Mouse (Mus musculus): ENCODE measurements around the gene Tubb4b. TPM values are rescaled to one million over a fixed set of nuclear protein-coding genes. Genes with fewer than 3 reads are reported as not detected.

Tubb4b gene
- total RNA-seq, 1 experiment = 819 TPM

DNA sequence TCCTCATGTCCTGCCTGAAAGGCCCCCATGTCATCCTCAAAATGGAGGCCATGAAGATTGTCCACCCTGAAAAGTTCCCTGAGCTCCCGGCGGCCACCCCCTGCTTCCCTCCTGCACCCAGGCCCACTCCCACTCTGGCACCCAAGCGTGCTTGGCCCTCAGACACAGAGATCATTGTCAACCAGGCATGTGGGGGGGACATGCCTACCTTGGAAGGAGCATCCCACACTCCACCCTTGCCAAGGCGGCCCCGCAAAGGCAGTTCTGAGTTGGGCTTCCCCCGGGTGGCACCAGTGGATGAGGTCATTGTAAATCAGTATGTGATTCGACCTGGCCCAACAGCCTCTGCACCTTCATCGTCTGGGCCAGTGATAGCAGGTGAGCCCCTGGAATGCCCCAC is 18.8 kb upstream of the Tubb4b start:
- Histone ChIP-seq H3K9me3 (ENCODE audit: control insufficient read depth, insufficient read depth, low read depth, low read length) (no peaks in the 10 kb centered on the region), H3K27ac (ENCODE audit: insufficient read depth, low read depth, low read length, poor library complexity, severe bottlenecking) (no peak overlapping the region), H3K36me3 (ENCODE audit: control insufficient read depth, insufficient read depth, low read length, poor library complexity, severe bottlenecking) (peaks cover 19% of the 10 kb centered on the region), H3K4me3 (ENCODE audit: insufficient read depth in 1 of 2, low read depth in 1 of 2, low read length in 2 of 2, poor library complexity in 1 of 2, severe bottlenecking in 1 of 2) (no peak overlapping the region), H3K9ac (ENCODE audit: insufficient read depth, low read depth, low read length, poor library complexity, severe bottlenecking) (no peak overlapping the region), H3K4me1 (ENCODE audit: control insufficient read depth in 2 of 2, insufficient read depth in 2 of 2, low read length in 2 of 2, poor library complexity in 1 of 2) (peaks cover 8 to 23% of the 10 kb centered on the region in 2 experiments; a peak in 3 of 4 replicates)
- in situ Hi-C loops (cut with MboI; ENCODE audit: low sequenced_read_pairs in 2 of 2, unreplicated experiment in 2 of 2) = no loop called here
- no peak for TF ChIP-seq HCFC1 (IDR thresholded peaks at IDR 0.05; ENCODE audit: borderline replicate concordance, insufficient read depth, low read length)
- no peak for TF ChIP-seq CHD2 (IDR thresholded peaks at IDR 0.05; ENCODE audit: low read depth, low read length)
- TF ChIP-seq ZNF384 (IDR thresholded peaks at IDR 0.05; ENCODE audit: low read depth, low read length) = no peak
- no peak for TF ChIP-seq MAFK (IDR thresholded peaks at IDR 0.05; ENCODE audit: insufficient read depth, low read depth, low read length)
- no peak for TF ChIP-seq ZC3H11A (IDR thresholded peaks at IDR 0.05; ENCODE audit: borderline replicate concordance, low read depth, low read length)
- DNase-seq (ENCODE audit: low read depth, low spot score) = no peak

DNA sequence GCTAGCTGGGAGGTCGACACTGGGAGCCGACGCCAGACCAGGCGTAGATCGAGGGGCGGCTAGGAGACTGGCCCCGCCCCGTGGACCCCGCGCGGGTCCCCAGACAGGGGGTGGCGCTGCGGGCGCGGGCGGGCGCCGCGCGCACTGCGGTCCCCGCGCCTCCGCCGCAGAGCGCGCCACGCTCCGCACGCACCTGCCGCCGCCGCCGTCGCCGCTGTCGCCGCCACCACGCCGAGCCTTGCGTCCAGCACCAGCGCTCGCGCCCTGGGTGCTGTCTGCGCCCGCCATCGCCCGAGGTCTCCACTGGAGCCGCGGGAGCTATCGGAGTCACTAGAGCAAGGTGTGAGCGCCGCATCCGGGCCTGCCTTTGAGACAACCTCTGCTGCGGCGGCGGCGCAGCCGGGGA is 17.6 kb upstream of the Tubb4b start, which contains the start of the genes Rnf208 and Cysrt1:
Rnf208 (plus strand) TSS at position 155 of the 406 bp plus-strand sequence.
Cysrt1 (minus strand) TSS at position 352 of the 406 bp plus-strand sequence.
- no peak within 1 kb of the TSS; the same call in 1 of the 2 replicates for H3K27ac ChIP-seq (ENCODE audit: insufficient read depth, low read depth, low read length, poor library complexity, severe bottlenecking)
- H3K36me3 ChIP-seq (ENCODE audit: control insufficient read depth, insufficient read depth, low read length, poor library complexity, severe bottlenecking) = peaks cover 7% of the 10 kb centered on the region; the same call in 1 of the 2 replicates
- in situ Hi-C loops (cut with MboI; ENCODE audit: low sequenced_read_pairs in 2 of 2, unreplicated experiment in 2 of 2) = no loop called here
- no peak for DNase-seq (ENCODE audit: low read depth, low spot score)
- H3K4me1 ChIP-seq (ENCODE audit: control insufficient read depth in 2 of 2, insufficient read depth in 2 of 2, low read length in 2 of 2, poor library complexity in 1 of 2) = peaks cover 8 to 30% of the 10 kb centered on the region in 2 experiments; a peak in 3 of 4 replicates
- H3K9me3 ChIP-seq (ENCODE audit: control insufficient read depth, insufficient read depth, low read depth, low read length) = no peaks in the 10 kb centered on the region
- no peak for TF ChIP-seq HCFC1 (IDR thresholded peaks at IDR 0.05; ENCODE audit: borderline replicate concordance, insufficient read depth, low read length)
- no peak for TF ChIP-seq MAFK (IDR thresholded peaks at IDR 0.05; ENCODE audit: insufficient read depth, low read depth, low read length)
- TF ChIP-seq CHD2 (IDR thresholded peaks at IDR 0.05; ENCODE audit: low read depth, low read length) = no peak
- no peak for TF ChIP-seq ZNF384 (IDR thresholded peaks at IDR 0.05; ENCODE audit: low read depth, low read length)
- TF ChIP-seq ZC3H11A (IDR thresholded peaks at IDR 0.05; ENCODE audit: borderline replicate concordance, low read depth, low read length) = no peak
- H3K4me3 ChIP-seq (ENCODE audit: insufficient read depth in 1 of 2, low read depth in 1 of 2, low read length in 2 of 2, poor library complexity in 1 of 2, severe bottlenecking in 1 of 2) = peak within 1 kb of the TSS; percentile 78 to 83
- H3K9ac ChIP-seq (ENCODE audit: insufficient read depth, low read depth, low read length, poor library complexity, severe bottlenecking) = peak within 1 kb of the TSS; percentile 82

GRCm38 (mm10) chr2:25241438-25241775 is 16.9 kb upstream of the Tubb4b start:
- no peak for DNase-seq (ENCODE audit: low read depth, low spot score)
- in situ Hi-C loops (cut with MboI; ENCODE audit: low sequenced_read_pairs in 2 of 2, unreplicated experiment in 2 of 2) = no loop called here
- H3K9ac ChIP-seq (ENCODE audit: insufficient read depth, low read depth, low read length, poor library complexity, severe bottlenecking) = no peak overlapping the region

GRCm38 (mm10) chr2:25240723-25241437 is 16.4 kb upstream of the Tubb4b start:
- H3K27ac ChIP-seq (ENCODE audit: insufficient read depth, low read depth, low read length, poor library complexity, severe bottlenecking) = no peak overlapping the region; the same call in 1 of the 2 replicates

More at GRCm38 (mm10) chr2:25241438-25241775, 16.9 kb upstream of the Tubb4b start:
- H3K4me1 ChIP-seq (ENCODE audit: control insufficient read depth in 2 of 2, insufficient read depth in 2 of 2, low read length in 2 of 2, poor library complexity in 1 of 2) = peaks cover 10 to 35% of the 10 kb centered on the region in 2 experiments
- H3K27ac ChIP-seq (ENCODE audit: insufficient read depth, low read depth, low read length, poor library complexity, severe bottlenecking) = no peak overlapping the region
- H3K36me3 ChIP-seq (ENCODE audit: control insufficient read depth, insufficient read depth, low read length, poor library complexity, severe bottlenecking) = peaks cover 4% of the 10 kb centered on the region; the same call in 1 of the 2 replicates
- peak overlapping the region; percentile 9 to 83 for H3K4me3 ChIP-seq (ENCODE audit: insufficient read depth in 1 of 2, low read depth in 1 of 2, low read length in 2 of 2, poor library complexity in 1 of 2, severe bottlenecking in 1 of 2)
- TF ChIP-seq CHD2 (IDR thresholded peaks at IDR 0.05; ENCODE audit: low read depth, low read length) = no peak
- TF ChIP-seq MAFK (IDR thresholded peaks at IDR 0.05; ENCODE audit: insufficient read depth, low read depth, low read length) = no peak
- no peak for TF ChIP-seq ZC3H11A (IDR thresholded peaks at IDR 0.05; ENCODE audit: borderline replicate concordance, low read depth, low read length)
- no peaks in the 10 kb centered on the region for H3K9me3 ChIP-seq (ENCODE audit: control insufficient read depth, insufficient read depth, low read depth, low read length)

More at GRCm38 (mm10) chr2:25240723-25241437, 16.4 kb upstream of the Tubb4b start:
- in situ Hi-C loops (cut with MboI; ENCODE audit: low sequenced_read_pairs in 2 of 2, unreplicated experiment in 2 of 2) = no loop called here
- no peak for TF ChIP-seq MAFK (IDR thresholded peaks at IDR 0.05; ENCODE audit: insufficient read depth, low read depth, low read length)
- peak; percentile 56; the same call in 1 of the 2 replicates for TF ChIP-seq HCFC1 (IDR thresholded peaks at IDR 0.05; ENCODE audit: borderline replicate concordance, insufficient read depth, low read length)
- no peak for TF ChIP-seq ZC3H11A (IDR thresholded peaks at IDR 0.05; ENCODE audit: borderline replicate concordance, low read depth, low read length)
- DNase-seq (ENCODE audit: low read depth, low spot score) = peak; percentile 91
- Histone ChIP-seq H3K9ac (ENCODE audit: insufficient read depth, low read depth, low read length, poor library complexity, severe bottlenecking) (peak overlapping the region; percentile 27; the same call in 1 of the 2 replicates), H3K4me1 (ENCODE audit: control insufficient read depth in 2 of 2, insufficient read depth in 2 of 2, low read length in 2 of 2, poor library complexity in 1 of 2) (peaks cover 11 to 41% of the 10 kb centered on the region in 2 experiments), H3K36me3 (ENCODE audit: control insufficient read depth, insufficient read depth, low read length, poor library complexity, severe bottlenecking) (peaks cover 3% of the 10 kb centered on the region; the same call in 1 of the 2 replicates), H3K4me3 (ENCODE audit: insufficient read depth in 1 of 2, low read depth in 1 of 2, low read length in 2 of 2, poor library complexity in 1 of 2, severe bottlenecking in 1 of 2) (peak overlapping the region; percentile 9 to 35), H3K9me3 (ENCODE audit: control insufficient read depth, insufficient read depth, low read depth, low read length) (no peaks in the 10 kb centered on the region)
